Mouse (Mus musculus): ENCODE measurements around the gene Igsf3.

Igsf3 gene

GRCm38 (mm10) chr3:101377256-101378024, 557 bp downstream of the Igsf3 start:
- DNase-seq, result no peak

- peak; percentile 72 for DNase-seq
Measured at GRCm38 (mm10) chr3:101378102-101378501, 1.2 kb downstream of the Igsf3 start.

GRCm38 (mm10) chr3:101379789-101380188, 2.9 kb downstream of the Igsf3 start:
- no peak for DNase-seq

GRCm38 (mm10) chr3:101381691-101382090, 4.8 kb downstream of the Igsf3 start:
- DNase-seq, result no peak

GRCm38 (mm10) chr3:101382751-101383150, 5.9 kb downstream of the Igsf3 start:
- DNase-seq, result no peak

GRCm38 (mm10) chr3:101386430-101387016, 9.6 kb downstream of the Igsf3 start:
- DNase-seq, result no peak

- DNase-seq, result peak; percentile 51
Measured at GRCm38 (mm10) chr3:101387849-101388248, 11.0 kb downstream of the Igsf3 start.

- no peak for DNase-seq
Measured at GRCm38 (mm10) chr3:101389566-101389965, 12.7 kb downstream of the Igsf3 start.

GRCm38 (mm10) chr3:101390472-101390871, 13.6 kb downstream of the Igsf3 start:
- DNase-seq, result no peak

- DNase-seq, result no peak
Measured at GRCm38 (mm10) chr3:101391991-101392390, 15.1 kb downstream of the Igsf3 start.

- no peak for DNase-seq
Measured at GRCm38 (mm10) chr3:101393103-101393644, 16.3 kb downstream of the Igsf3 start.

- no peak for DNase-seq
Measured at GRCm38 (mm10) chr3:101393659-101394539, 17.0 kb downstream of the Igsf3 start.

- DNase-seq, result peak; percentile 82
Measured at GRCm38 (mm10) chr3:101395341-101395740, 18.5 kb downstream of the Igsf3 start.

- no peak for DNase-seq
Measured at GRCm38 (mm10) chr3:101396061-101396460, 19.2 kb downstream of the Igsf3 start.

GRCm38 (mm10) chr3:101396726-101397263, 19.9 kb downstream of the Igsf3 start:
- peak; percentile 47 for DNase-seq

- DNase-seq, result no peak
Measured at GRCm38 (mm10) chr3:101397422-101397821, 20.5 kb downstream of the Igsf3 start.

GRCm38 (mm10) chr3:101398071-101398786, 21.3 kb downstream of the Igsf3 start:
- peak; percentile 88 for DNase-seq

GRCm38 (mm10) chr3:101398877-101399276, 22.0 kb downstream of the Igsf3 start:
- no peak for DNase-seq

GRCm38 (mm10) chr3:101401501-101401900, 24.6 kb downstream of the Igsf3 start:
- no peak for DNase-seq

GRCm38 (mm10) chr3:101404620-101405415, 27.9 kb downstream of the Igsf3 start:
- DNase-seq, result no peak

- DNase-seq, result no peak
Measured at GRCm38 (mm10) chr3:101405495-101405894, 28.6 kb downstream of the Igsf3 start.

Data from embryo, embryonic 11 days (tissue).